Mouse (Mus musculus): ENCODE measurements around the gene Nfasc.

DNA sequence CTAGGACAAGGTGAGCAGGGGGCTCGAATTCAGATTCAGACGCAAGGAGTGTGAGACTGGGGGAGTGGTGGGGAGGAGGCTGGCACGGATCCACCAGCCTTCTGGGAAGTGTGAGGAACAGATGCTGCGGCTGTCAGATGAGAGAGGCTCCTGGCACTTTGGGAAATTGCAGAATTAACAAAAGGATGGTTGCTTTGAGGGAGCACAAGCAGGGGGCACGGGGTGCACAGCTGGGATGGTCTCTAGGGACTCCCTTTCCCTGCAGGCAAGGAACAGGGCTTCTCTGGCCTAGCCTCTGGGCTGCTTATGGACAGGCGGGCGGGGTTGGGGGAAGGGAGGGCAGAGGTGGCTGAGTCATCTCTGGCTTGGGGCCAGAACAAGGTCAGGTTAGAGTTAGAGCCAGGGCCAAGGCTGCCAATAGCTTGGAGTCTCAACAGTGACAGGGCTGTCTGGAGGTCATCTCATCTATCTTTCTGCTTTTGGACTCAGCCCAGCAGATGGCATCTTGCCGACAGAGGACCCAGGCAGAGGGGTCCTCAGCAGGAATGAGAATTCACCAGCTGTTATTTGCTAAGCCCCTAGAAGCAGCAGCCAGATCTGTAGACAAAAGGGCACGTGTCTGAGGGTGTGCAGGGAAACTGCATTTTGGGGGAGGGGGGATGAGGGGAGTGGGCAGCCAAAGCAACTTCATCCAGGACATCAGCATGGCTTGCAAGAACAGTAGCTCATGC is 183.5 kb downstream of the Nfasc start:
- TF ChIP-seq CTCF (IDR thresholded peaks at IDR 0.05; ENCODE audit: extremely low read depth, insufficient read depth, insufficient read length, insufficient replicate concordance), result no peak
- no peak for TF ChIP-seq POLR2A (IDR thresholded peaks at IDR 0.05; ENCODE audit: low read depth, low read length)
